Mouse (Mus musculus): Measurements from ENCODE around the gene Lpar1.
A peak's percentile ranks its signal among the peaks of the same experiment; 100 is the strongest.

Gene Lpar1

GRCm38 (mm10) chr4:58508833-58509232 is 44.9 kb downstream of the Lpar1 start:
- no peak for DNase-seq (ENCODE audit: low read depth, low spot score)

GRCm38 (mm10) chr4:58507536-58507935 is 46.2 kb downstream of the Lpar1 start:
- DNase-seq (ENCODE audit: low read depth, low spot score): no peak

GRCm38 (mm10) chr4:58506539-58507527 is 46.9 kb downstream of the Lpar1 start:
- DNase-seq (ENCODE audit: low read depth, low spot score): no peak

- DNase-seq (ENCODE audit: low read depth, low spot score): no peak
Measured at GRCm38 (mm10) chr4:58504250-58504649, 49.4 kb downstream of the Lpar1 start.

GRCm38 (mm10) chr4:58501012-58501777 is 52.5 kb downstream of the Lpar1 start:
- DNase-seq (ENCODE audit: low read depth, low spot score): no peak

GRCm38 (mm10) chr4:58499831-58500230 is 53.9 kb downstream of the Lpar1 start:
- DNase-seq (ENCODE audit: low read depth, low spot score): peak; percentile 51

- DNase-seq (ENCODE audit: low read depth, low spot score): no peak
Measured at GRCm38 (mm10) chr4:58499241-58499640, 54.5 kb downstream of the Lpar1 start.

- DNase-seq (ENCODE audit: low read depth, low spot score): no peak
Measured at GRCm38 (mm10) chr4:58498734-58499133, 55.0 kb downstream of the Lpar1 start.

- DNase-seq (ENCODE audit: low read depth, low spot score): no peak
Measured at GRCm38 (mm10) chr4:58497284-58497683, 56.4 kb downstream of the Lpar1 start.

GRCm38 (mm10) chr4:58496743-58497142 is 57.0 kb downstream of the Lpar1 start:
- no peak for DNase-seq (ENCODE audit: low read depth, low spot score)

GRCm38 (mm10) chr4:58491742-58492141 is 62.0 kb downstream of the Lpar1 start:
- no peak for DNase-seq (ENCODE audit: low read depth, low spot score)

GRCm38 (mm10) chr4:58490374-58490773 is 63.3 kb downstream of the Lpar1 start:
- DNase-seq (ENCODE audit: low read depth, low spot score): no peak

- DNase-seq (ENCODE audit: low read depth, low spot score): no peak
Measured at GRCm38 (mm10) chr4:58478564-58478963, 75.1 kb downstream of the Lpar1 start.

GRCm38 (mm10) chr4:58477691-58478090 is 76.0 kb downstream of the Lpar1 start:
- peak; percentile 68 for DNase-seq (ENCODE audit: low read depth, low spot score)

GRCm38 (mm10) chr4:58471203-58471910 is 82.3 kb downstream of the Lpar1 start:
- DNase-seq (ENCODE audit: low read depth, low spot score): no peak

GRCm38 (mm10) chr4:58469651-58470592 is 83.8 kb downstream of the Lpar1 start:
- DNase-seq (ENCODE audit: low read depth, low spot score): no peak

GRCm38 (mm10) chr4:58469035-58469434 is 84.7 kb downstream of the Lpar1 start:
- no peak for DNase-seq (ENCODE audit: low read depth, low spot score)

GRCm38 (mm10) chr4:58465586-58465985 is 88.1 kb downstream of the Lpar1 start:
- no peak for DNase-seq (ENCODE audit: low read depth, low spot score)

GRCm38 (mm10) chr4:58464390-58465164 is 89.1 kb downstream of the Lpar1 start:
- peak; percentile 27 for DNase-seq (ENCODE audit: low read depth, low spot score)

- no peak for DNase-seq (ENCODE audit: low read depth, low spot score)
Measured at GRCm38 (mm10) chr4:58462990-58463389, 90.7 kb downstream of the Lpar1 start.
